Mouse (Mus musculus) ovary, postnatal 14 days (tissue): ENCODE results near the gene Tnfrsf19.
A peak's percentile ranks its signal among the peaks of the same experiment; 100 is the strongest.

ENCODE experiments used
- DNase-seq: peaks from one replicate; pipeline ENCODE4 v3.0.0; 2022; ENCODE audit warnings: low spot score

The Tnfrsf19 gene

GRCm38 (mm10) chr14:61046091-61046681 lies at the start of gene Tnfrsf19:
Gene Tnfrsf19, minus strand, starts transcription at chr14:61046490.
- DNase-seq = peak; percentile 71

- peak; percentile 23 for DNase-seq
Observed at GRCm38 (mm10) chr14:61092073-61092472, 45.8 kb upstream of the Tnfrsf19 start.

- DNase-seq = no peak
Observed at GRCm38 (mm10) chr14:61090955-61091354, 44.7 kb upstream of the Tnfrsf19 start.

GRCm38 (mm10) chr14:61088187-61088586 lies 41.9 kb upstream of the Tnfrsf19 start:
- DNase-seq = no peak

- DNase-seq = peak; percentile 43
Observed at GRCm38 (mm10) chr14:61085325-61085724, 39.0 kb upstream of the Tnfrsf19 start.

- DNase-seq = no peak
Observed at GRCm38 (mm10) chr14:61069555-61069954, 23.3 kb upstream of the Tnfrsf19 start.

GRCm38 (mm10) chr14:61061729-61062128 lies 15.4 kb upstream of the Tnfrsf19 start:
- DNase-seq = no peak

- DNase-seq = no peak
Observed at GRCm38 (mm10) chr14:61059316-61059945, 13.1 kb upstream of the Tnfrsf19 start.

- no peak for DNase-seq
Observed at GRCm38 (mm10) chr14:61056962-61057361, 10.7 kb upstream of the Tnfrsf19 start.

- no peak for DNase-seq
Observed at GRCm38 (mm10) chr14:61056445-61056844, 10.2 kb upstream of the Tnfrsf19 start.

- DNase-seq = no peak
Observed at GRCm38 (mm10) chr14:61055864-61056263, 9.6 kb upstream of the Tnfrsf19 start.

- no peak for DNase-seq
Observed at GRCm38 (mm10) chr14:61052163-61052562, 5.9 kb upstream of the Tnfrsf19 start.

GRCm38 (mm10) chr14:61045446-61046090 lies 722 bp downstream of the Tnfrsf19 start:
- no peak for DNase-seq

- DNase-seq = no peak
Observed at GRCm38 (mm10) chr14:61044316-61044715, 2.0 kb downstream of the Tnfrsf19 start.

- no peak for DNase-seq
Observed at GRCm38 (mm10) chr14:61043511-61044310, 2.6 kb downstream of the Tnfrsf19 start.

GRCm38 (mm10) chr14:61042291-61042690 lies 4.0 kb downstream of the Tnfrsf19 start:
- DNase-seq = no peak

- no peak for DNase-seq
Observed at GRCm38 (mm10) chr14:61040236-61040635, 6.1 kb downstream of the Tnfrsf19 start.

GRCm38 (mm10) chr14:61038082-61038472 lies 8.2 kb downstream of the Tnfrsf19 start:
- no peak for DNase-seq

GRCm38 (mm10) chr14:61037321-61038081 lies 8.8 kb downstream of the Tnfrsf19 start:
- peak; percentile 63 for DNase-seq

- DNase-seq = no peak
Observed at GRCm38 (mm10) chr14:61030366-61030765, 15.9 kb downstream of the Tnfrsf19 start.

GRCm38 (mm10) chr14:61024006-61024405 lies 22.3 kb downstream of the Tnfrsf19 start:
- no peak for DNase-seq

- no peak for DNase-seq
Observed at GRCm38 (mm10) chr14:61022383-61022782, 23.9 kb downstream of the Tnfrsf19 start.
